Mouse (Mus musculus) neural tube, embryonic 11.5 days (tissue): Measurements from ENCODE around the gene Gm20441. TPM values are rescaled to one million over a fixed set of nuclear protein-coding genes. Genes with fewer than 3 reads are reported as not detected.

ENCODE experiments used
- ATAC-seq: fragments of 200-750 bp; cut with Nextera tagmentation; 2 replicates; pipeline ENCODE4 v1.8.0; 2017; ENCODE audit warnings: moderate number of reproducible peaks, mild to moderate bottlenecking, moderate TSS enrichment, moderate library complexity; ENCODE audit not compliant: insufficient read depth, low FRiP score, low TSS enrichment
- DNase-seq: peaks from one replicate; pipeline ENCODE4 v3.0.0-alpha.2; 2015; ENCODE audit warnings: low spot score
- H3K27ac ChIP-seq: fragments of 300-500 bp; sonication (generic); 2 replicates; pipeline ENCODE4 v1.5.1; 2014; ENCODE audit warnings: low read depth, mild to moderate bottlenecking, low read length
- H3K27me3 ChIP-seq: fragments of 300-500 bp; sonication (generic); 2 replicates; pipeline ENCODE4 v1.6.1; 2014; ENCODE audit warnings: mild to moderate bottlenecking, low read length, mixed read lengths; ENCODE audit not compliant: control insufficient read depth, insufficient read depth
- H3K36me3 ChIP-seq: fragments of 300-500 bp; sonication (generic); 2 replicates; pipeline ENCODE4 v1.6.1; 2014; ENCODE audit warnings: mild to moderate bottlenecking, low read length, moderate library complexity, mixed read lengths; ENCODE audit not compliant: control insufficient read depth, insufficient read depth
- H3K4me1 ChIP-seq: fragments of 300-500 bp; sonication (generic); 2 replicates; pipeline ENCODE4 v1.6.1; 2014; ENCODE audit warnings: low read length, mixed read lengths; ENCODE audit not compliant: control insufficient read depth, insufficient read depth
- H3K4me2 ChIP-seq: fragments of 300-500 bp; sonication (generic); 2 replicates; pipeline ENCODE4 v1.6.1; 2014; ENCODE audit warnings: low read depth, mild to moderate bottlenecking, moderate library complexity
- H3K4me3 ChIP-seq: fragments of 300-500 bp; sonication (generic); 2 replicates; pipeline ENCODE4 v1.5.1; 2014; ENCODE audit warnings: low read depth, low read length
- H3K9ac ChIP-seq: fragments of 300-500 bp; sonication (generic); 2 replicates; pipeline ENCODE4 v1.6.1; 2014; ENCODE audit warnings: mild to moderate bottlenecking, low read length
- H3K9me3 ChIP-seq: fragments of 300-500 bp; sonication (generic); 2 replicates; pipeline ENCODE4 v1.6.1; 2016; ENCODE audit warnings: low read length; ENCODE audit not compliant: control insufficient read depth
- WGBS: fragments of 180-500 bp; shearing (Covaris S2); extraction: QIAGEN DNeasy Blood & Tissue Kit; methylation state at CpG from one replicate; pipeline ENCODE4 v1.1.7; 2014; 5-methylcytosine and 5-hydroxymethylcytosine counted together
- polyA plus RNA-seq: library from polyadenylated mRNA; unstranded; fragments of >200 nt; fragmentation: Nextera tagmentation; extraction: Ambion mirVana; gene quantifications from 2 replicates; pipeline ENCODE4 v1.2.1, GENCODE M21; 2014

Gm20441 gene
- polyA plus RNA-seq, 1 experiment from 2014 or later, result not detected

DNA sequence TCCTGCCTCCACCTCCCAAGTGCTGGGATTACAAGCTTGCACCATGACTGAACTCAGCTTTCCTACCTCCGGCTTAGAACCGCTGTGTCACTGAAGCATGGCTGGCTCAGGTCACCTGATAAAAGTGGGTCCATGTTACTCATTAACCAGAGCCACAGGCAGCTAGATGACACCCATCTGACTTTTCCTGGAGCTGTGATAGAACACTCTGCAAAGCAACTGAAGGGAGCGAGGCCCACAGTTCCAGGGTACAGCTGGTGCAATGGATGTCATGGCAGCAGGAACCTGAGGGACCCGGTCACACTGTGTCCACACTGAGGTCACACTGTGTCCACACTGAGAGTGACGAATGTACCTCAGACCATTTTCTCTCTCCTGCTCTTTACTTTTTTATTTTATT is 9.1 kb upstream of the Gm20441 start:
- H3K27ac ChIP-seq, result no peak overlapping the region
- 0 out of 2 replicates have a peak, but pooled peaks cover 2% of the 10 kb centered on the region for H3K4me1 ChIP-seq
- no peak overlapping the region for H3K4me2 ChIP-seq
- no peak overlapping the region for H3K4me3 ChIP-seq
- H3K9me3 ChIP-seq, result no peaks in the 10 kb centered on the region
- no peaks in the 10 kb centered on the region for H3K36me3 ChIP-seq
- DNase-seq (no peak), ATAC-seq (no peak)
- no peak overlapping the region for H3K9ac ChIP-seq
- no peaks in the 10 kb centered on the region for H3K27me3 ChIP-seq
- WGBS, result 89% methylated on average over 5 of the region's 5 CpGs

DNA sequence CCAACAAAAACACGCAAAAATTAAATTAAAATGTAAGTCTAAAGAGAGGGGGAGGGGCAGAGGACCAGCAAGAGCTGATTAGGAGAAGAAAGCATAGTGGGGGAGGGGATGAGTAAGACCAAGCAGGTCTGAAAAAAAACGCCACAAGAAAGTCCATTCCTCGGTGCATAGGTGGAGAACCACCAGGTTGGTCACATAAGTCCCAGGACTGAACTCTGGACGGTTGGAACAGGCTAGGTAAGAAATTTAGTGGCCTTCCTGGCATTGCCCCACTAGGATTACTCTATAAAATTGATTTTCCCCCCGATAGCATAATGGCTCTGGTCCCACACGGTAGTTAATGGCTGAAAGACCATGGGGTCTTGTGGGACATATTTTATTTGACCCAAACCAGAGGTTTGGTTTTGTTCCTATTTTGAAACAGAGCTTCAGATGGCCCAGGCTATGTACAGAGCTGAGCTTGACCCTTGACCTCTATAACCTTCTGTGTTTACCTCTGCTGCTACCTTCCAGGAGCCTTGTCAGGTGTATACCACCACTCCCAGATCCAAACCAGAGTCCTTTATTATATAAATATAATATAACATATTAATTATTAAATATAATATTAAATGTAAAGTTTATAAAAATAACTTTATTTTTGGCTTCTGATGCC is 8.5 kb upstream of the Gm20441 start:
- WGBS, result 80% methylated on average over 6 of the region's 6 CpGs
- no peaks in the 10 kb centered on the region for H3K27me3 ChIP-seq

GRCm38 (mm10) chr10:75788277-75788676 is 7.5 kb upstream of the Gm20441 start:
- H3K36me3 ChIP-seq, result no peaks in the 10 kb centered on the region
- H3K4me3 ChIP-seq, result no peak overlapping the region
- 92% methylated on average over 8 of the region's 8 CpGs for WGBS
- H3K9ac ChIP-seq, result no peak overlapping the region
- DNase-seq (no peak), ATAC-seq (no peak)
- H3K27ac ChIP-seq, result no peak overlapping the region
- H3K9me3 ChIP-seq, result no peaks in the 10 kb centered on the region
- H3K27me3 ChIP-seq, result no peaks in the 10 kb centered on the region
- no peak overlapping the region for H3K4me2 ChIP-seq
- no peaks in the 10 kb centered on the region for H3K4me1 ChIP-seq

More for the DNA sequence above, 8.5 kb upstream of the Gm20441 start:
- ATAC-seq (no peak), DNase-seq (no peak)
- no peaks in the 10 kb centered on the region for H3K36me3 ChIP-seq
- no peaks in the 10 kb centered on the region for H3K4me1 ChIP-seq
- no peaks in the 10 kb centered on the region for H3K9me3 ChIP-seq
- H3K9ac ChIP-seq, result no peak overlapping the region
- H3K4me2 ChIP-seq, result no peak overlapping the region
- H3K27ac ChIP-seq, result no peak overlapping the region
- H3K4me3 ChIP-seq, result no peak overlapping the region

- DNase-seq (no peak), ATAC-seq (no peak)
- no peak overlapping the region for H3K9ac ChIP-seq
- H3K27me3 ChIP-seq, result peaks cover 10% of the 10 kb centered on the region
- no peak overlapping the region for H3K4me2 ChIP-seq
- H3K4me3 ChIP-seq, result no peak overlapping the region
- H3K4me1 ChIP-seq, result peaks cover 4% of the 10 kb centered on the region; the same call in 1 of the 2 replicates
- 80% methylated on average over 1 of the region's 1 CpGs for whole genome bisulfite sequencing
- H3K27ac ChIP-seq, result no peak overlapping the region
- H3K9me3 ChIP-seq, result no peaks in the 10 kb centered on the region
- no peaks in the 10 kb centered on the region for H3K36me3 ChIP-seq
Observed at GRCm38 (mm10) chr10:75785442-75785841, 4.7 kb upstream of the Gm20441 start.

DNA sequence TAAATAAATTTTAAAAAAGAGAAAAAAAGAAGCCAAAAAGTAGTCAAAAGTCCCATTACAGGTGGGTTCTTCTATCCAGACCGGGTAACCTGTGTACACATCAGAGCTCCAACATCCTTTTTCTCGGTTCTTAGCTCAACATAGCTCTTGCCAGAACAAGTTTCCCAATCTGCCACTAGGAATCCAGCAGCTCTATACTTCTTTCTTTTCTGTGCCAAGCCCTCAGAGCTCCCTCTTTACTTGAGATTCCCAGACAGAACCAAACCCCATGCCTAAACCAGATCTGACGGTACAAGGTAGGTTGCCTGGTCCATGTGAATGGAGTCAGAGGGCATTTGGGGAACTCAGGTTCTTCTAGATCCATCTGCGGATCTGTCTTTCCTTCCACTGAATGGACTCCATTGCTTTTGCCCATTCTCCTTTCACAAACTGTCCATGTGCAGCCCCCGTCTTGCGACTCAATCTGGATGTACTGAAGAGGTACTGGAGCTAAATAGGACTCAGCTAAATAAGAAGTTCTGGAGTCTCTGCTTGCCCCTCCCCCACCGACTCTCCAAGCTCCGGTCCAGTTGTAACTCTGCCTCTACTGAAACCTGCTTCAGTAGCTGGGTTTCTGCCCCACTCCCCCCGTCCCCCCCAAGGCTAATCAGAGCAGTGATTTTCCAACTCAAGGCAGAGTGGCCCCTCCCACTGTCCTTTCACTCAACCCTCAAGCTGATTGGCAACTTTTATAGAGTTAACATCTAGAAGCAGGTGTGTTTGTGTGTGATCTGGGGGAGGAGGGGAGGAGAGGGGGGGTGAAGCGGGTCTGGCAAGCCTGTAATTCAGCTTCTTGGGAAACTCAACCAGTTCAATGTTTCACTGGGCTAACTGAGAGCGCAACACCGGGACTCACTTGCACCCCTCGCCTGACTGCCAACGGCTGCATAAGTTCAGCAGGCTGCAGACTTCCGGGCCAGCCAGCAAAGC is 1.3 kb downstream of the Gm20441 start:
- peaks cover 4% of the 10 kb centered on the region; the same call in 1 of the 2 replicates for H3K4me1 ChIP-seq
- no peak for DNase-seq
- H3K4me2 ChIP-seq, result no peak overlapping the region
- no peak overlapping the region for H3K4me3 ChIP-seq
- H3K27ac ChIP-seq, result no peak overlapping the region
- WGBS, result 36% methylated on average over 15 of the region's 15 CpGs
- peaks cover 23% of the 10 kb centered on the region for H3K27me3 ChIP-seq
- ATAC-seq, result no peak
- H3K36me3 ChIP-seq, result no peaks in the 10 kb centered on the region
- no peaks in the 10 kb centered on the region for H3K9me3 ChIP-seq
- no peak overlapping the region for H3K9ac ChIP-seq

DNA sequence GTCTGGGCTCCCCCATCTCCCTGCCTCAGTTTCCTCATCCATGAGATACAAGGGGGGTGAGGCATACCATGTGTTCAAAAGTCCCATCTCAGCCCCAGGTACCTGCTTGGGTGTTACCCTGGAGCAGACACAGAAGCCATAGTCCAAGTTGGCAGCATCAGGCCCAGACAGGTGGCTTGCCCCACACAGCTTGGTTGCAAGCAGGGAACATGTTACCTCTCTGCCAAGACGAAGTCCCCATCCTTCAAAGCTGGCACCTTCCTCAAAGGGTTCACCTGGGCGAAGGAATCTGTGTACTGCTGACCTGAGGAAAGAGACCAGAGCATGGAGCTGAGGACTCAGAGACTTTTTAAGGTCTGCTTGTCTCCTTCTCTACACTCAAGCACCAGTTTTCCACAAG is 2.9 kb downstream of the Gm20441 start:
- Histone ChIP-seq H3K9me3 (no peaks in the 10 kb centered on the region), H3K4me1 (peaks cover 4% of the 10 kb centered on the region; the same call in 1 of the 2 replicates), H3K4me3 (no peak overlapping the region), H3K9ac (no peak overlapping the region), H3K27ac (no peak overlapping the region), H3K4me2 (no peak overlapping the region), H3K27me3 (peaks cover 23% of the 10 kb centered on the region), H3K36me3 (no peaks in the 10 kb centered on the region)
- ATAC-seq (no peak), DNase-seq (no peak)
- 77% methylated on average over 2 of the region's 2 CpGs for WGBS

GRCm38 (mm10) chr10:75776562-75776961 is 4.2 kb downstream of the Gm20441 start:
- 89% methylated on average over 6 of the region's 6 CpGs for WGBS
- H3K36me3 ChIP-seq, result no peaks in the 10 kb centered on the region
- H3K9me3 ChIP-seq, result no peaks in the 10 kb centered on the region
- DNase-seq (no peak), ATAC-seq (no peak)
- H3K9ac ChIP-seq, result no peak overlapping the region
- H3K4me1 ChIP-seq, result peaks cover 8% of the 10 kb centered on the region; the same call in 1 of the 2 replicates
- H3K27ac ChIP-seq, result no peak overlapping the region
- no peak overlapping the region for H3K4me3 ChIP-seq
- no peak overlapping the region for H3K4me2 ChIP-seq
- H3K27me3 ChIP-seq, result peaks cover 23% of the 10 kb centered on the region

DNA sequence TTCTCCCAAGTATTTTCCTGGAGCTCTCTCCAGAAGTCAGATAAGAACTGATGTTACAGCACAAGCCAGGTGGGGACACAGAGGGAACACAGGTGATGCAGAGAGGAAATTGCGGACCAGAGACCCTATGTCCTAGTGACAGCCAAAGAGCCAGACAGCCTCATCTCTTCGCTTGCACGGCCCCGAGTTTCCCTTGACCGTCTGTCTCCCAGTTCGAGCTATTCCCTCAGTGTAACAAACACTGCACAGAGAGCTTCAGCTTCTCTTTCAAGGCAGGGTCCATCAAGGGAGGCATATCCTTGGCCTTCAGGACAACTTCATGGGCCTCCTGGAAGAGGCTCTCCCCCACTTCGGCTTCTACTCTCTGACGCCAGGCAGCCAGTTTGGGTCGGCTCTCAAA is 6.2 kb downstream of the Gm20441 start:
- H3K4me2 ChIP-seq, result no peak overlapping the region
- DNase-seq, result no peak
- no peak overlapping the region for H3K4me3 ChIP-seq
- no peaks in the 10 kb centered on the region for H3K9me3 ChIP-seq
- H3K4me1 ChIP-seq, result peaks cover 4% of the 10 kb centered on the region; the same call in 1 of the 2 replicates
- H3K36me3 ChIP-seq, result no peaks in the 10 kb centered on the region; the same call in 1 of the 2 replicates
- WGBS, result 87% methylated on average over 9 of the region's 9 CpGs
- H3K9ac ChIP-seq, result no peak overlapping the region
- no peak for ATAC-seq
- peaks cover 5% of the 10 kb centered on the region; the same call in 1 of the 2 replicates for H3K27me3 ChIP-seq
- H3K27ac ChIP-seq, result no peak overlapping the region
